Mouse (Mus musculus) midbrain, embryonic 16.5 days (tissue): ENCODE measurements around the gene Abcc5. TPM values are rescaled to one million over a fixed set of nuclear protein-coding genes. Genes with fewer than 3 reads are reported as not detected.

Experiments
- ATAC-seq: fragments of 200-750 bp; cut with Nextera tagmentation; 2 replicates; pipeline ENCODE4 v1.8.0; 2017; ENCODE audit warnings: moderate TSS enrichment
- H3K27ac ChIP-seq: fragments of 300-500 bp; sonication (generic); 2 replicates; pipeline ENCODE4 v1.5.1; 2014; ENCODE audit warnings: mild to moderate bottlenecking, low read length, mixed read lengths
- H3K27me3 ChIP-seq: fragments of 300-500 bp; sonication (generic); 2 replicates; pipeline ENCODE4 v1.6.1; 2014; ENCODE audit warnings: low read depth, low read length, mixed read lengths; ENCODE audit not compliant: control insufficient read depth, insufficient read depth
- H3K36me3 ChIP-seq: fragments of 300-500 bp; sonication (generic); 2 replicates; pipeline ENCODE4 v1.6.1; 2014; ENCODE audit warnings: mild to moderate bottlenecking, low read length, moderate library complexity, mixed read lengths; ENCODE audit not compliant: control insufficient read depth, insufficient read depth
- H3K4me1 ChIP-seq: fragments of 300-500 bp; sonication (generic); 2 replicates; pipeline ENCODE4 v1.6.1; 2014; ENCODE audit warnings: mild to moderate bottlenecking, low read length, mixed read lengths; ENCODE audit not compliant: control insufficient read depth, insufficient read depth
- H3K4me2 ChIP-seq: fragments of 300-500 bp; sonication (generic); 2 replicates; pipeline ENCODE4 v1.6.1; 2014; ENCODE audit warnings: mild to moderate bottlenecking, low read length, mixed read lengths
- H3K4me3 ChIP-seq: fragments of 300-500 bp; sonication (generic); 2 replicates; pipeline ENCODE4 v1.5.1; 2014; ENCODE audit warnings: low read depth, mild to moderate bottlenecking, low read length, moderate library complexity, mixed read lengths
- H3K9ac ChIP-seq: fragments of 300-500 bp; sonication (generic); 2 replicates; pipeline ENCODE4 v1.6.1; 2014; ENCODE audit warnings: low read depth, low read length, mixed read lengths
- H3K9me3 ChIP-seq: fragments of 300-500 bp; sonication (generic); replicated peaks from 2 replicates; pipeline ENCODE4 v1.6.1; 2014; ENCODE audit warnings: mild to moderate bottlenecking, low read length, mixed read lengths; ENCODE audit not compliant: control insufficient read depth, poor library complexity, severe bottlenecking
- WGBS: fragments of 180-500 bp; shearing (Covaris S2); extraction: QIAGEN DNeasy Blood & Tissue Kit; methylation state at CpG from one replicate; pipeline ENCODE4 v1.1.7; 2014; 5-methylcytosine and 5-hydroxymethylcytosine counted together
- polyA plus RNA-seq: library from polyadenylated mRNA; unstranded; fragments of >200 nt; fragmentation: Nextera tagmentation; extraction: Ambion mirVana; gene quantifications from 2 replicates; pipeline ENCODE4 v1.2.1, GENCODE M21; 2015

The Abcc5 gene
- polyA plus RNA-seq, 1 experiment from 2014 or later, result 168 TPM

DNA sequence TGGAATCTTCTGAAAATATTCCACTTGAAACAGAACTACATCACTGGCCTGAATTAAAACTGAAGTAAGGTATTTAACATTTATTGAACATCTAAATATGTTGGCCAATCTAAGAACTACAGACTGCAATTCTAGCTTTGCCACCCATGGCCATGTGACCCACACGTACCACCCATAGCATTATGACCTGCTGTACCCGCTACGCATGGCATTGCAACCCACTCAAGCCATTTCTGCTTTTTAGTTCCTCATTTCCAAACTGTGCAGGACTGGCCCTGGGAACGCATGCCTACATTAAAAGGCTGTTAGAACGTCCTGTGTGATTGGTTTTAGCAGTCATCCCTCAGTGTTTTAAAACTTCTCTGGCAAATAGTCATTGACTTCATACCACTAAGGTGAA lies 68.4 kb downstream of the Abcc5 start:
- peaks cover 44% of the 10 kb centered on the region for H3K36me3 ChIP-seq

GRCm38 (mm10) chr16:20354762-20355161 lies 71.4 kb downstream of the Abcc5 start:
- no peaks in the 10 kb centered on the region for H3K4me1 ChIP-seq
- peaks cover 38% of the 10 kb centered on the region for H3K36me3 ChIP-seq
- no peaks in the 10 kb centered on the region for H3K9me3 ChIP-seq
- no peak for ATAC-seq
- no peak overlapping the region for H3K27ac ChIP-seq
- H3K9ac ChIP-seq, result no peak overlapping the region
- H3K4me2 ChIP-seq, result no peak overlapping the region
- WGBS, result 92% methylated on average over 2 of the region's 2 CpGs
- H3K4me3 ChIP-seq, result no peak overlapping the region
- no peaks in the 10 kb centered on the region for H3K27me3 ChIP-seq

More for the DNA sequence above, 68.4 kb downstream of the Abcc5 start:
- WGBS, result 97% methylated on average over 5 of the region's 5 CpGs
- no peak overlapping the region for H3K27ac ChIP-seq
- no peak overlapping the region for H3K9ac ChIP-seq
- no peaks in the 10 kb centered on the region for H3K9me3 ChIP-seq
- no peak overlapping the region for H3K4me2 ChIP-seq
- no peak overlapping the region for H3K4me3 ChIP-seq
- H3K4me1 ChIP-seq, result no peaks in the 10 kb centered on the region
- no peaks in the 10 kb centered on the region for H3K27me3 ChIP-seq
- ATAC-seq, result no peak

DNA sequence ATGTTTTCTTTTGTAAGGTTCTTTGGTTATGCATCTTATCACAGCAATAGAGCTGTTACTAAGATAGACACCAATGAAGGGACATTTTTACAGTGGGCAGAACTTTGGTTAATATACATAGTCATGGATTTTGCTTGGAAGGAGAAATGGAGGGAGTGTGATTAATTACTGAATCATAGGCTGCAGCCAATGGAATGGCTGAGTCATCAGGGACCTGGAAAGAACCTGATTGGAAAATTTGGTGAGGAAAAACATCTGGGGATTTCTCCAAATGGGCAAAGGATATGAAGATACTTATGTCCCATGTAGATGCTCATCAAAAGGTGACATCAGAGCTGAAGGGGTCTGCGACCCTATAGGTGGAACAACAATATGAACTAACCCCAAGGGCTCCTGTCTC lies 72.2 kb downstream of the Abcc5 start:
- no peak for ATAC-seq
- Histone ChIP-seq H3K36me3 (peaks cover 35% of the 10 kb centered on the region), H3K9me3 (no peaks in the 10 kb centered on the region), H3K27ac (no peak overlapping the region), H3K4me2 (no peak overlapping the region), H3K9ac (no peak overlapping the region), H3K4me3 (no peak overlapping the region), H3K4me1 (no peaks in the 10 kb centered on the region), H3K27me3 (no peaks in the 10 kb centered on the region)
- 94% methylated on average over 1 of the region's 1 CpGs for WGBS

- Histone ChIP-seq H3K9me3 (no peaks in the 10 kb centered on the region), H3K9ac (no peak overlapping the region), H3K4me1 (no peaks in the 10 kb centered on the region), H3K4me2 (no peak overlapping the region), H3K27ac (no peak overlapping the region), H3K27me3 (no peaks in the 10 kb centered on the region), H3K4me3 (no peak overlapping the region), H3K36me3 (peaks cover 14% of the 10 kb centered on the region; the same call in 1 of the 2 replicates)
- 100% methylated on average over 1 of the region's 1 CpGs for WGBS
- ATAC-seq, result no peak
These were observed 80.7 kb downstream of the Abcc5 start for GRCm38 (mm10) chr16:20345464-20345863.

GRCm38 (mm10) chr16:20338616-20339015 lies 87.6 kb downstream of the Abcc5 start:
- no peak overlapping the region for H3K27ac ChIP-seq
- H3K9ac ChIP-seq, result no peak overlapping the region
- H3K4me2 ChIP-seq, result no peak overlapping the region
- no peak overlapping the region for H3K4me3 ChIP-seq
- H3K27me3 ChIP-seq, result no peaks in the 10 kb centered on the region
- H3K9me3 ChIP-seq, result no peaks in the 10 kb centered on the region
- WGBS, result 96% methylated on average over 3 of the region's 3 CpGs
- no peaks in the 10 kb centered on the region for H3K4me1 ChIP-seq
- no peak for ATAC-seq
- H3K36me3 ChIP-seq, result peaks cover 28% of the 10 kb centered on the region

DNA sequence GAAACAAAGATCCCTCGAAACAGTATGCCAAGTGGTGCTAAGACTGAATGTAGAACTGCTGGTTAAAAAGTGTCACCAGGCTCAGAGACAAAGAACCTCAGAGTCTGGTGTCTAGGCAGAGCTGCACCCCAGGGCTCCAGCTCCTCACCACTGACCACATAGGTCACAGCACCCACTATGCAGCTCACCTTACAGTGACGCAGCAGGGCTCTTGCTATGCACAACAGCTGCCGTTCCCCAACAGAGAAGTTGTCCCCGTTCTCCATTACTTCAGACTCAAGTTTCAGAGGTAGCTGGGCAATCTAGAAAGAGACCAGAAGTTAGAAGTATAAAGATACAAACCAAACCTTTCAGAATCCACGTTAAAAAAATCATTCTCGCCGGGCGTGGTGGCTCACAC lies 91.3 kb downstream of the Abcc5 start:
- 93% methylated on average over 8 of the region's 8 CpGs for WGBS

DNA sequence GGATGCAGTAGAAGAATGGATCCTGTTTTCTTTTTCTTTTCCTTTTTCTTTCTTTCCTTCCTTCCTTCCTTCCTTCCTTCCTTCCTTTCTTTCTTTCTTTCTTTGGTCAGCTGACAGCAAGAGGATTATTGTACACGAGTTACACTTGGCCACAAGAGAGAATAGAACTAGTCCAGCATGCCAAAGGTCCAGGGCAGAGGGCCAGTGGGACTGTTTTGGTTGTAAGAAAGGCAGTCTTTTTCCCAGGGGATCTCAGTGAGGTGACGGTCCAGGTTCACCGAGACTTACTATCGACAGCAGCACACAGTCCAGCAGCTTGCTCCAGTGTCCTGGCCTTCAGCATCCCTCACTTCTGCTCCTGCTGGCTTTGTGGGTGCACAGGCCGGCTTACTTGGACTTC lies 97.9 kb downstream of the Abcc5 start:
- no peak overlapping the region for H3K9ac ChIP-seq
- peaks cover 35% of the 10 kb centered on the region for H3K36me3 ChIP-seq
- whole genome bisulfite sequencing, result 85% methylated on average over 5 of the region's 5 CpGs
- H3K27ac ChIP-seq, result no peak overlapping the region
- H3K9me3 ChIP-seq, result no peaks in the 10 kb centered on the region
- H3K27me3 ChIP-seq, result no peaks in the 10 kb centered on the region
- no peaks in the 10 kb centered on the region for H3K4me1 ChIP-seq
- ATAC-seq, result no peak
- no peak overlapping the region for H3K4me3 ChIP-seq
- no peak overlapping the region for H3K4me2 ChIP-seq

More for the DNA sequence above, 91.3 kb downstream of the Abcc5 start:
- Histone ChIP-seq H3K4me2 (no peak overlapping the region), H3K27ac (no peak overlapping the region), H3K27me3 (no peaks in the 10 kb centered on the region), H3K4me3 (no peak overlapping the region), H3K9ac (no peak overlapping the region), H3K9me3 (no peaks in the 10 kb centered on the region), H3K36me3 (peaks cover 49% of the 10 kb centered on the region), H3K4me1 (no peaks in the 10 kb centered on the region)
- ATAC-seq, result no peak

DNA sequence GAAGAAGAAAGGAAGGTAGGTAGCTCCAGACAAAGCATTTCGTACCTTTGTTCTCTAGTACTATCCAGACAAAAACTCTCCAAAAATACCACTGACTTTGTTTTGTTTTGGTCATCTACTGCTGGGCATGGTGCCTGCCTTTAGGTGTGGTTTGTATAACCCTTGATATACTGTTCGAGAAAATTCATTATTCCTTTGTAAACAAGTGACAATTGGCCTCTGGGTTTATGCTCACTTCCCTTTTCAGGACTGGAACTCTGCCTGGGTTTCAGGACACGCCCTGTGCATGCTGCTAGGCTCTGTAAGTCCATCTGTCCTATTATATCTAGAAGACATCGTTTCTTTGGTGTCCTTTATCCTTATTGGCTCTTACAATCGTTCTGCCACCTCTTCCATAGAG lies 100.9 kb downstream of the Abcc5 start, which contains the start of gene Cyp2ab1:
Gene Cyp2ab1 (minus strand): TSS at position 119 of the 400 bp plus-strand sequence.
- no peak for ATAC-seq
- no peak within 1 kb of the TSS for H3K4me3 ChIP-seq
- H3K27ac ChIP-seq, result no peak within 1 kb of the TSS
- no peak within 1 kb of the TSS for H3K9ac ChIP-seq
- H3K4me1 ChIP-seq, result no peaks in the 10 kb centered on the region
- WGBS, result 71% methylated on average over 5 of the region's 5 CpGs
- H3K27me3 ChIP-seq, result no peaks in the 10 kb centered on the region
- H3K4me2 ChIP-seq, result no peak within 1 kb of the TSS
- H3K36me3 ChIP-seq, result peaks cover 14% of the 10 kb centered on the region
- no peaks in the 10 kb centered on the region for H3K9me3 ChIP-seq

GRCm38 (mm10) chr16:20323907-20324306 lies 102.3 kb downstream of the Abcc5 start:
- Histone ChIP-seq H3K27ac (no peak overlapping the region), H3K9ac (no peak overlapping the region), H3K9me3 (no peaks in the 10 kb centered on the region), H3K4me2 (no peak overlapping the region), H3K4me3 (no peak overlapping the region), H3K36me3 (peaks cover 4% of the 10 kb centered on the region; the same call in 1 of the 2 replicates), H3K27me3 (no peaks in the 10 kb centered on the region), H3K4me1 (no peaks in the 10 kb centered on the region)
- WGBS, result 81% methylated on average over 5 of the region's 5 CpGs
- ATAC-seq, result no peak
